Comparison of ENCODE assay signal across 9 mouse cellular contexts in the genomic region with DNA sequence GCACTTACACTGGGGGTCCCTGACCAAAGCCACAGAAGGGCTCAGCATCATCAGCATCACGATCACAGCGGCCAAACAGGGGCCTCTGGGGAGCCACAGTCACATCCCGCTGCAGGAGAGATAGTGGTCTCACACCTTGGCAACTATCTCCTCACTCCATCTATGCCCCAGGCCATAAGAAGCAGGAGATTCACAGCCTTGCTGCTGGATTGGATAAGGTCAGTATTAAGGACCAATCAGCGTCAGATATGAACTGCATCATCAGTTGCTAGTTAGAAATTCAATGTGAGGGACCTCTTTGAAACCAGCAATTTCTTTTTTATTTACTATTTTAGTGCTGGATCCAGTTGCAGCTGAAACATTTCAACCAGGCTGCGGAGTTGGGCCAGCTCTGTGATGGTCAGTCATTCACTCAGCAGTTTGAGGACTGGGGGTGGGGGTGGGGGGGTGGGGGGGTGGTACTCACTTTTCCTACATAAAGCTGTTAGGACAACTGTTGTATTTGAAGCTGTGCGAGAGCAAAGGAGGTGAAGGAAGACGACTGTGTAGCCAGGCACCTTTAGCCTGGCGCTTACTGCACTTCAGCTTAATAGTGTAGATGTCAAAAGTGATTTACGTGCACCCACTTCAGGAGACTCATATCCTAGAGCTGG. TPM values are rescaled to one million over a fixed set of nuclear protein-coding genes. Genes with fewer than 3 reads are reported as not detected.
DNase-seq lines count a peak whose midpoint lies in the region; ATAC-seq and TF ChIP-seq lines count a peak whose summit lies in the region.
"Had no signal": no experiment of that assay in that cellular context is flagged by ENCODE, and none has a peak within 500 bp of the region (broad histone marks: within the 10 kb centered on the region; RNA-seq: fewer than 3 reads in every experiment).

No protein-coding gene starts in this region.

- no peaks in the 10 kb centered on the region for H3K36me3 ChIP-seq in ES-Bruce4 (ENCODE audit: control insufficient read depth, insufficient read depth, low read length, poor library complexity, severe bottlenecking)
- no peaks in the 10 kb centered on the region for H3K36me3 ChIP-seq in embryonic facial prominence, embryonic 15.5 days
- no peaks in the 10 kb centered on the region for H3K36me3 ChIP-seq in lung, embryonic 16.5 days (ENCODE audit: control insufficient read depth, insufficient read depth, low read length)

- no peak overlapping the region for H3K27ac ChIP-seq in ES-Bruce4 (ENCODE audit: insufficient read depth, low read length)
- peak overlapping the region; percentile 23 for H3K27ac ChIP-seq in bone marrow, adult 2 months (ENCODE audit: control insufficient read depth, insufficient read depth, low read depth, low read length, poor library complexity)
- peak overlapping the region; percentile 84 for H3K27ac ChIP-seq in embryonic facial prominence, embryonic 15.5 days (replicated peaks)
- no peak overlapping the region; the same call in 1 of the 2 replicates for H3K27ac ChIP-seq in lung, embryonic 16.5 days (ENCODE audit: low read length)
- H3K27ac ChIP-seq: macrophage had no signal

- TF ChIP-seq EP300 in ES-Bruce4 (IDR thresholded peaks at IDR 0.05; ENCODE audit: insufficient read depth, low read depth, low read length), result no peak

- peak overlapping the region; percentile 61; the same call in 1 of the 2 replicates for H3K9ac ChIP-seq in ES-Bruce4 (ENCODE audit: low read depth, poor library complexity, severe bottlenecking)
- no peak overlapping the region for H3K9ac ChIP-seq in embryonic facial prominence, embryonic 15.5 days
- no peak overlapping the region for H3K9ac ChIP-seq in lung, embryonic 16.5 days (ENCODE audit: low read length)

- peak; percentile 65 for DNase-seq in heart, postnatal 4 days
- DNase-seq in layer of hippocampus, adult 8-10 months (ENCODE audit: low spot score in 2 of 2), result peak; percentile 59 to 60
- DNase-seq in retina, postnatal 1 day, result peak; percentile 83

- H3K4me1 ChIP-seq in ES-Bruce4 (ENCODE audit: control insufficient read depth, insufficient read depth, low read length), result no peaks in the 10 kb centered on the region
- no peaks in the 10 kb centered on the region for H3K4me1 ChIP-seq in bone marrow, adult 2 months (ENCODE audit: control insufficient read depth, insufficient read depth, low read length)
- 0 out of 2 replicates have a peak, but pooled peaks cover 3% of the 10 kb centered on the region for H3K4me1 ChIP-seq in embryonic facial prominence, embryonic 15.5 days
- no peaks in the 10 kb centered on the region for H3K4me1 ChIP-seq in lung, embryonic 16.5 days (replicated peaks; ENCODE audit: control insufficient read depth, insufficient read depth, low read length)

- TF ChIP-seq CTCF in ES-Bruce4 (IDR thresholded peaks at IDR 0.05; ENCODE audit: low read depth, low read length), result no peak
- no peak for TF ChIP-seq CTCF in bone marrow, adult 2 months (IDR thresholded peaks at IDR 0.05; ENCODE audit: control insufficient read depth, insufficient read depth, low read length)

- peak; percentile 88 for ATAC-seq in embryonic facial prominence, embryonic 15.5 days (ENCODE audit: insufficient number of reproducible peaks, low FRiP score, low TSS enrichment, low read depth)
- peak; percentile 87 for ATAC-seq in lung, embryonic 16.5 days (ENCODE audit: low read depth)
- ATAC-seq in erythroid progenitor cell, adult 5-6 weeks (replicated peaks; ENCODE audit: low FRiP score, poor library complexity, severe bottlenecking), result no peak

- no peak for TF ChIP-seq POLR2A in ES-Bruce4 (IDR thresholded peaks at IDR 0.05; ENCODE audit: insufficient read depth, low read length)
- TF ChIP-seq POLR2A in bone marrow, adult 2 months (IDR thresholded peaks at IDR 0.05; ENCODE audit: borderline replicate concordance, control insufficient read depth, low read depth, low read length), result no peak

- no peaks in the 10 kb centered on the region for H3K27me3 ChIP-seq in ES-Bruce4 (ENCODE audit: control insufficient read depth, insufficient read depth, low read length, poor library complexity, severe bottlenecking)
- peaks cover 12% of the 10 kb centered on the region; the same call in 1 of the 2 replicates for H3K27me3 ChIP-seq in embryonic facial prominence, embryonic 15.5 days
- H3K27me3 ChIP-seq in lung, embryonic 16.5 days (ENCODE audit: control insufficient read depth, insufficient read depth, low read depth, low read length), result no peaks in the 10 kb centered on the region

- peak overlapping the region; percentile 75 for H3K4me3 ChIP-seq in ES-Bruce4 (ENCODE audit: low read depth, low read length)
- H3K4me3 ChIP-seq in bone marrow, adult 2 months (replicated peaks; ENCODE audit: control insufficient read depth, low read depth, low read length), result no peak overlapping the region
- H3K4me3 ChIP-seq in embryonic facial prominence, embryonic 15.5 days (replicated peaks), result peak overlapping the region; percentile 54
- H3K4me3 ChIP-seq in lung, embryonic 16.5 days (ENCODE audit: low read length), result peak overlapping the region; percentile 55

- WGBS in bone marrow, adult 2 months, result 12% methylated on average over 9 of the region's 9 CpGs
- 15% methylated on average over 9 of the region's 9 CpGs for WGBS in embryonic facial prominence, embryonic 15.5 days
- WGBS in lung, embryonic 16.5 days, result 18% methylated on average over 9 of the region's 9 CpGs

- peak overlapping the region; percentile 77 for H3K4me2 ChIP-seq in embryonic facial prominence, embryonic 15.5 days (replicated peaks)
- H3K4me2 ChIP-seq in lung, embryonic 16.5 days (ENCODE audit: low read depth, low read length), result peak overlapping the region; percentile 89

- peaks cover 4% of the 10 kb centered on the region; the same call in 1 of the 2 replicates for H3K9me3 ChIP-seq in ES-Bruce4 (replicated peaks; ENCODE audit: control insufficient read depth, insufficient read depth, low read length, poor library complexity, severe bottlenecking)
- H3K9me3 ChIP-seq in embryonic facial prominence, embryonic 15.5 days (replicated peaks), result no peaks in the 10 kb centered on the region
- H3K9me3 ChIP-seq in lung, embryonic 16.5 days (ENCODE audit: control insufficient read depth, low read length), result no peaks in the 10 kb centered on the region

RNA-seq across cellular contexts. Expression of a gene that starts 0.4 kb away (rescaled TPM):
- not detected in 2 replicates for polyA plus RNA-seq in ES-Bruce4 (2011; ENCODE audit: insufficient read depth, insufficient read length, low read depth, missing spikeins)
- polyA plus RNA-seq in bone marrow, adult 2 months (2011; ENCODE audit: insufficient read depth, insufficient read length, low replicate concordance, missing spikeins), result 0.92 and 3.7 TPM in 2 replicates
- 0.45 and 0.51 TPM in 2 replicates for polyA plus RNA-seq in embryonic facial prominence, embryonic 15.5 days (2015; fragmentation: Nextera tagmentation; extraction: Ambion mirVana)
- not detected for total RNA-seq in heart, postnatal 4 days (2021)
- 1 to 10 TPM; 3.5 to 6.1 (median 4.5) TPM for total RNA-seq in layer of hippocampus, adult 8-10 months (2022)
- 0.44 TPM in 1 of 2 replicates, not detected in the other for polyA plus RNA-seq in lung, embryonic 16.5 days (2015; fragmentation: Nextera tagmentation; extraction: Ambion mirVana)
- not detected in 2 replicates for total RNA-seq in erythroid progenitor cell, adult 5-6 weeks (2015; ENCODE audit: low replicate concordance)
- not detected in 2 replicates for total RNA-seq in erythroid progenitor cell, adult 5-6 weeks (2017; ENCODE audit: low replicate concordance)

RNA-seq across cellular contexts. Expression of a gene that starts 21.3 kb away (rescaled TPM):
- polyA plus RNA-seq in ES-Bruce4 (2011; ENCODE audit: insufficient read depth, insufficient read length, low read depth, missing spikeins), result 0.28 TPM in 1 of 2 replicates, not detected in the other
- polyA plus RNA-seq in bone marrow, adult 2 months (2011; ENCODE audit: insufficient read depth, insufficient read length, low replicate concordance, missing spikeins), result not detected in 2 replicates
- 0.08 TPM in 1 of 2 replicates, not detected in the other for polyA plus RNA-seq in embryonic facial prominence, embryonic 15.5 days (2015; fragmentation: Nextera tagmentation; extraction: Ambion mirVana)
- not detected for total RNA-seq in heart, postnatal 4 days (2021)
- total RNA-seq in layer of hippocampus, adult 8-10 months (2022), result not detected
- polyA plus RNA-seq in lung, embryonic 16.5 days (2015; fragmentation: Nextera tagmentation; extraction: Ambion mirVana), result not detected in 2 replicates
- total RNA-seq in erythroid progenitor cell, adult 5-6 weeks (2015; ENCODE audit: low replicate concordance), result not detected in 2 replicates
- not detected in 2 replicates for total RNA-seq in erythroid progenitor cell, adult 5-6 weeks (2017; ENCODE audit: low replicate concordance)
- polyA plus RNA-seq: macrophage had no signal

RNA-seq across cellular contexts. Expression of a gene that starts 43.6 kb away (rescaled TPM):
- polyA plus RNA-seq in ES-Bruce4 (2011; ENCODE audit: insufficient read depth, insufficient read length, low read depth, missing spikeins), result not detected in 2 replicates
- 1.1 and 1.8 TPM in 2 replicates for polyA plus RNA-seq in bone marrow, adult 2 months (2011; ENCODE audit: insufficient read depth, insufficient read length, low replicate concordance, missing spikeins)
- polyA plus RNA-seq in embryonic facial prominence, embryonic 15.5 days (2015; fragmentation: Nextera tagmentation; extraction: Ambion mirVana), result 0.24 and 0.30 TPM in 2 replicates
- under 1 TPM; 0.09 to 0.31 TPM for total RNA-seq in heart, postnatal 4 days (2021)
- total RNA-seq in layer of hippocampus, adult 8-10 months (2022), result 1 to 10 TPM in 1 of 4 experiments, under 1 TPM in 3; 0.47 to 1.0 (median 0.73) TPM
- polyA plus RNA-seq in lung, embryonic 16.5 days (2015; fragmentation: Nextera tagmentation; extraction: Ambion mirVana), result 0.09 TPM in 1 of 2 replicates, not detected in the other
- not detected in 2 replicates for total RNA-seq in erythroid progenitor cell, adult 5-6 weeks (2015; ENCODE audit: low replicate concordance)
- not detected in 2 replicates for total RNA-seq in erythroid progenitor cell, adult 5-6 weeks (2017; ENCODE audit: low replicate concordance)

Comparison
In these comparisons a context has a peak if more than half of its experiments do, and no peak if none do; other contexts are left out.
1. H3K27ac ChIP-seq: peak in bone marrow, adult 2 months (single experiment) and embryonic facial prominence, embryonic 15.5 days (single experiment); none in ES-Bruce4 (single experiment) and lung, embryonic 16.5 days (single experiment).
2. Peak in every context shown above with its lines, with median percentiles within 50 percentile points of each other: DNase-seq.